Mouse (Mus musculus) embryo, embryonic 11 days (tissue): ENCODE measurements around the gene Anxa6.

Experiments used
- DNase-seq: peaks from one replicate; pipeline ENCODE4 v3.0.0-alpha.2; 2015

The Anxa6 gene

GRCm38 (mm10) chr11:55033040-55033660, at the start of gene Anxa6:
Anxa6 (minus strand) TSS chr11:55033445.
- DNase-seq, result peak; percentile 89

GRCm38 (mm10) chr11:55081206-55081605, 48.0 kb upstream of the Anxa6 start:
- no peak for DNase-seq

GRCm38 (mm10) chr11:55079180-55079579, 45.9 kb upstream of the Anxa6 start:
- DNase-seq, result no peak

- DNase-seq, result no peak
Measured at GRCm38 (mm10) chr11:55078502-55078901, 45.3 kb upstream of the Anxa6 start.

- DNase-seq, result peak; percentile 79
Measured at GRCm38 (mm10) chr11:55077331-55078231, 44.3 kb upstream of the Anxa6 start, which contains the start of gene Ccdc69. Ccdc69 (minus strand) TSS chr11:55078131.

GRCm38 (mm10) chr11:55076234-55076633, 43.0 kb upstream of the Anxa6 start:
- DNase-seq, result no peak

GRCm38 (mm10) chr11:55075602-55076001, 42.4 kb upstream of the Anxa6 start:
- DNase-seq, result no peak

GRCm38 (mm10) chr11:55073191-55073590, 39.9 kb upstream of the Anxa6 start:
- no peak for DNase-seq

- DNase-seq, result no peak
Measured at GRCm38 (mm10) chr11:55072467-55072866, 39.2 kb upstream of the Anxa6 start.

- no peak for DNase-seq
Measured at GRCm38 (mm10) chr11:55071344-55071743, 38.1 kb upstream of the Anxa6 start.

- DNase-seq, result peak; percentile 28
Measured at GRCm38 (mm10) chr11:55069023-55069422, 35.8 kb upstream of the Anxa6 start.

- DNase-seq, result no peak
Measured at GRCm38 (mm10) chr11:55066921-55067320, 33.7 kb upstream of the Anxa6 start.

- no peak for DNase-seq
Measured at GRCm38 (mm10) chr11:55062856-55063255, 29.6 kb upstream of the Anxa6 start.

- DNase-seq, result no peak
Measured at GRCm38 (mm10) chr11:55060802-55061201, 27.6 kb upstream of the Anxa6 start.

- no peak for DNase-seq
Measured at GRCm38 (mm10) chr11:55057511-55057910, 24.3 kb upstream of the Anxa6 start.

GRCm38 (mm10) chr11:55050837-55051510, 17.7 kb upstream of the Anxa6 start:
- no peak for DNase-seq

GRCm38 (mm10) chr11:55046600-55046999, 13.4 kb upstream of the Anxa6 start:
- no peak for DNase-seq

- DNase-seq, result no peak
Measured at GRCm38 (mm10) chr11:55041348-55041747, 8.1 kb upstream of the Anxa6 start.

- DNase-seq, result peak; percentile 79
Measured at GRCm38 (mm10) chr11:55039591-55039990, 6.3 kb upstream of the Anxa6 start.

- DNase-seq, result no peak
Measured at GRCm38 (mm10) chr11:55036601-55037000, 3.4 kb upstream of the Anxa6 start.

GRCm38 (mm10) chr11:55032286-55032685, 959 bp downstream of the Anxa6 start:
- peak; percentile 21 for DNase-seq

- no peak for DNase-seq
Measured at GRCm38 (mm10) chr11:55031991-55032280, 1.3 kb downstream of the Anxa6 start.

GRCm38 (mm10) chr11:55031211-55031990, 1.8 kb downstream of the Anxa6 start:
- DNase-seq, result no peak
